Mouse (Mus musculus): ENCODE results near the gene Ripk1. TPM values are rescaled to one million over a fixed set of nuclear protein-coding genes. Genes with fewer than 3 reads are reported as not detected.

Ripk1 gene
- polyA plus RNA-seq, 1 experiment from 2014 or later = 11.6 TPM

DNA sequence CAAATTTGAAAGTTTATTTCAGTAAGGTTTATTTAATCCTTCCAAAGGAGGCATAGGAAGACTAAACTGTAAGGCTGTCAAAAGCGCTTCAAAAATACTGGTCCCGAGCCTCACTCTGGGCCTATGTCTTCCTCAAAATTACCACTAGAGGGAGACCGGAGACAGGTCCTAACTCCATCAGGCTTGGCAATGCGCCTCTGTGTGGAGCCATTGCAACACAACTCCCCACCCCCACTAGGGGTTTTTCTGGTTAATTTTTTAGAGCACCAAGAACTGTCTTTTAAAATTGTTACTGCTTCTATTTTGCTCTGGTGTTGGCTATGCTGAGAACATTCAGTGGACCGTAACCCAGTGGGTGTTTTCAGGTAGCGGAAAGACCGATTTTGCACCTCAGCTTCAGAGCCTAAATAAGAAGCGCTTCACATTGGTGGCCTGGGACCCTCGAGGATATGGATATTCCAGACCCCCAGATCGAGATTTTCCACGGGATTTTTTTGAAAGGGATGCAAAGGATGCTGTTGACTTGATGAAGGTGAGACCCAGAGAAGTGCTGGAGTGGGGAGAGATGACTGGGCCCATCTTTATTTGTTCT, 44.4 kb downstream of the Ripk1 start:
- Histone ChIP-seq H3K4me3 (ENCODE audit: low read depth, low read length) (no peak overlapping the region), H3K27me3 (ENCODE audit: control insufficient read depth, insufficient read depth, low read length) (no peaks in the 10 kb centered on the region), H3K36me3 (ENCODE audit: control insufficient read depth, insufficient read depth, low read length) (peaks cover 2% of the 10 kb centered on the region; the same call in 1 of the 2 replicates), H3K9ac (ENCODE audit: low read depth, low read length) (no peak overlapping the region), H3K4me2 (no peak overlapping the region), H3K9me3 (replicated peaks; ENCODE audit: control insufficient read depth, low read length) (no peaks in the 10 kb centered on the region), H3K27ac (ENCODE audit: low read depth, low read length) (no peak overlapping the region), H3K4me1 (ENCODE audit: control insufficient read depth, insufficient read depth, low read length) (0 out of 2 replicates have a peak, but pooled peaks cover 3% of the 10 kb centered on the region)
- peak; percentile 55; the same call in 1 of the 2 replicates for ATAC-seq (replicated peaks; ENCODE audit: insufficient number of reproducible peaks, low FRiP score, low TSS enrichment)
- 41% methylated on average over 11 of the region's 11 CpGs for WGBS (ENCODE audit: insufficient replicate concordance)

DNA sequence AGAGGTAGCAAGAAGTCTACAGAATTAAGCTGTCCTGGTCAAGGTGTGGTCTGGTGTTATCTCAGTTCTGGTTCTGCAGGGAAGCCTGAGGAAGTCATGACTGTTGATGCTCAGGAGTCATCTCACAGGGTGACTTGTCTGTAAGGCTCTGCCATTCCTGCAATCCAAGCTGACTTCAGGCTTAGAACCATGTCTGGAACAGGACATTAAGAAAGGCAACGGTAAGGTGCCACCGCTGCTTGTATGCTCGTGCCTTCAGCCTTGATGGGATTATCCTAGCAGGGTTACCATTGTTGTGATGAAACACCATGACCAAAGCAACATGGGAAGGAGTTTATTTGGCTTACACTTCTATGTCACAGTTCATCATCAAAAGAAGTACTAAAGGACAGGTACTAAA, 45.4 kb downstream of the Ripk1 start:
- H3K9me3 ChIP-seq (replicated peaks; ENCODE audit: control insufficient read depth, low read length) = no peaks in the 10 kb centered on the region
- no peaks in the 10 kb centered on the region for H3K27me3 ChIP-seq (ENCODE audit: control insufficient read depth, insufficient read depth, low read length)
- peaks cover 2% of the 10 kb centered on the region; the same call in 1 of the 2 replicates for H3K36me3 ChIP-seq (ENCODE audit: control insufficient read depth, insufficient read depth, low read length)
- H3K4me1 ChIP-seq (ENCODE audit: control insufficient read depth, insufficient read depth, low read length) = 0 out of 2 replicates have a peak, but pooled peaks cover 3% of the 10 kb centered on the region
- H3K4me2 ChIP-seq = no peak overlapping the region
- WGBS (ENCODE audit: insufficient replicate concordance) = 86% methylated on average over 3 of the region's 3 CpGs
- no peak overlapping the region for H3K9ac ChIP-seq (ENCODE audit: low read depth, low read length)
- no peak for ATAC-seq (replicated peaks; ENCODE audit: insufficient number of reproducible peaks, low FRiP score, low TSS enrichment)
- H3K27ac ChIP-seq (ENCODE audit: low read depth, low read length) = no peak overlapping the region
- no peak overlapping the region for H3K4me3 ChIP-seq (ENCODE audit: low read depth, low read length)

DNA sequence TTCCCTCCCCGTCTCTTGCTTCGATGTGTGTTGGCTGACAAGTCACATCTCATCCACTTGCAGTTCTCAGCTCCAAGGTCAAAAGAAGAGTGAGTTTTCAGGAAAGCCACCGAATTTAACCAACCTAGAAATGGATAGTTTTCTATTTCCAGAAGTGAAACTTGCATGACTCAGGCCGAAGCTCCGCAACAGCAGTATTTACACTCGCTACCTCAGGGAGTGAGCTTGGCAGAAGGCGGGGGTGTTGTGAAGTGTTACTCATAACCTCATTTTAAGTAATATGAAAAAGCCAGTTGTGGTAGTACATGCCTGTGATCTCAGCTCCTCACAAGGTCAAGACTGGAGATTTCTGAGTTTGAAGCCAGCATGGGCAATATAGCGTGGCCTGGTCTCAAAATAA, 48.3 kb downstream of the Ripk1 start:
- Histone ChIP-seq H3K4me2 (no peak overlapping the region), H3K4me3 (ENCODE audit: low read depth, low read length) (no peak overlapping the region), H3K36me3 (ENCODE audit: control insufficient read depth, insufficient read depth, low read length) (peaks cover 7% of the 10 kb centered on the region; the same call in 1 of the 2 replicates), H3K9me3 (replicated peaks; ENCODE audit: control insufficient read depth, low read length) (no peaks in the 10 kb centered on the region), H3K4me1 (ENCODE audit: control insufficient read depth, insufficient read depth, low read length) (no peaks in the 10 kb centered on the region), H3K27me3 (ENCODE audit: control insufficient read depth, insufficient read depth, low read length) (no peaks in the 10 kb centered on the region), H3K27ac (ENCODE audit: low read depth, low read length) (no peak overlapping the region), H3K9ac (ENCODE audit: low read depth, low read length) (no peak overlapping the region)
- 85% methylated on average over 8 of the region's 8 CpGs for WGBS (ENCODE audit: insufficient replicate concordance)
- ATAC-seq (replicated peaks; ENCODE audit: insufficient number of reproducible peaks, low FRiP score, low TSS enrichment) = no peak

DNA sequence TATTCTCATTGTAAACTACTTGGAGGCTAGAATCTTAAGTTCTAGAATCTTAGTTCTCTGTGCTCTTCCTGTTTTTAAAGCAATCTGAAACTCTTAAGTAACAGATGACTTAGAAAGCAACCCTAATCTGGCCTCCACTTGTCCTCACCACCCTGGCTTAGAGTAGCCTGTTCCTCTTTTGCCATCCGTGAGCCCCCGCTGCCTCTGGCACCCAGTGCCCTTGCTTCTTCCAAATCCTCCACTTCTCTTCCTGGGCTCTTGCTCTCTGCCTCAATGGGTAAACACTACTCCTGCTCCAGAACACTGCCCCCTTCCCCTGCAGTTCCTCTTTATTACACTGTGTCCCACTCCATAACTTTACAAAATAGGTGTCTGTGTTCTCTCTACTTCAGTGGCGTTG, 49.5 kb downstream of the Ripk1 start:
- Histone ChIP-seq H3K4me1 (ENCODE audit: control insufficient read depth, insufficient read depth, low read length) (no peaks in the 10 kb centered on the region), H3K36me3 (ENCODE audit: control insufficient read depth, insufficient read depth, low read length) (peaks cover 13% of the 10 kb centered on the region), H3K4me2 (no peak overlapping the region), H3K9ac (ENCODE audit: low read depth, low read length) (no peak overlapping the region), H3K27ac (ENCODE audit: low read depth, low read length) (no peak overlapping the region), H3K9me3 (replicated peaks; ENCODE audit: control insufficient read depth, low read length) (no peaks in the 10 kb centered on the region), H3K4me3 (ENCODE audit: low read depth, low read length) (no peak overlapping the region), H3K27me3 (ENCODE audit: control insufficient read depth, insufficient read depth, low read length) (no peaks in the 10 kb centered on the region)
- WGBS (ENCODE audit: insufficient replicate concordance) = 82% methylated on average over 3 of the region's 3 CpGs
- no peak for ATAC-seq (replicated peaks; ENCODE audit: insufficient number of reproducible peaks, low FRiP score, low TSS enrichment)

DNA sequence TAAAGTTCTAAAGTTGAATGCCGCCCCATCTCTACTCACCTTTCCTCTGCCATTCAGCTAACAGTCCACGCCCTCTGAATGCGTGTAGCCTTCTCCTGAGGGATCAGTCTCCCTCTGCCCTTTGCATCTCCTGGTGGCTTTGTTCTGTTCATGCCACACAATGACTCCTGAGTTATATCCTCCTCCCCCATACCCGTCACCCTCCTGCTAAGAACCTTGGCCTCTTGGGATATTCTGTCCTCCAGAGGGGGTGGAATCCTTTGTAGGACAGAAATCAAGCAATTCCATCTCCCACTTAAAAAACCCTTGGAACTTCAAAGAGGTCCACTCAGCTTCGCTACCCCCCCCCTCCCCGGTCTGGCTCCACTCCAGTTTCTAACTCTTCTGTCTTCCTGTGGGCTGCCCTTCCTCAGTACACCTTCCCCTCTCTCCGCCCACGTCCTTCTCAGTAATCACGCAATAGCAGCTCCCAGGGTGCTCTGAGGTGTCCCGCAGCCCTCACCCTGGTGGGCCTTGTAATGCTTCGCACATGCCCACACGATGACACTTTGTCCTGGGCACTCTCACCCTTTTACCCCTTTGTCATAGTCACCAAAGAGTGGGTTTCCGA, 51.6 kb downstream of the Ripk1 start:
- Histone ChIP-seq H3K4me3 (ENCODE audit: low read depth, low read length) (no peak overlapping the region), H3K36me3 (ENCODE audit: control insufficient read depth, insufficient read depth, low read length) (peaks cover 13% of the 10 kb centered on the region), H3K9ac (ENCODE audit: low read depth, low read length) (no peak overlapping the region), H3K4me2 (no peak overlapping the region), H3K27ac (ENCODE audit: low read depth, low read length) (no peak overlapping the region), H3K4me1 (ENCODE audit: control insufficient read depth, insufficient read depth, low read length) (no peaks in the 10 kb centered on the region), H3K27me3 (ENCODE audit: control insufficient read depth, insufficient read depth, low read length) (no peaks in the 10 kb centered on the region), H3K9me3 (replicated peaks; ENCODE audit: control insufficient read depth, low read length) (no peaks in the 10 kb centered on the region)
- whole genome bisulfite sequencing (ENCODE audit: insufficient replicate concordance) = 68% methylated on average over 13 of the region's 13 CpGs
- no peak for ATAC-seq (replicated peaks; ENCODE audit: insufficient number of reproducible peaks, low FRiP score, low TSS enrichment)

DNA sequence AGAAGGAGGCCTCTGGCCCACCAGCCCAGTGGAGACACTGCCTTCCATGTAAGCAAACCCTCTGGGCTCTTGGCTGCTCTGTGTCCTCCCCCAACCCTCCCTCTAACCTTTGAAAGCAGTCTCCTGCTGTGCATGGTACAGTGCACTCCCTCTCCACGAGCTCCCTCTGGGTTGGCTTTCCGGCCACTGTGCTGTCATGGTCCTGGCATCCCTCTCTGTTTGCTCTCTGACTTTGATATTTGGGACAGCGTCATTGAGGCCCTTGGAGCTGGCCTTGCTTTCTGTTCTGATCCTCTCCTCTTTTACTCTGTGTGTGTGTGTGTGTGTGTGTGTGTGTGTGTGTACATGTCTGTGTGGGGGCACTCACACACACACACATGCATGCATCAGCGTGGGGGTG, 52.2 kb downstream of the Ripk1 start:
- peaks cover 13% of the 10 kb centered on the region for H3K36me3 ChIP-seq (ENCODE audit: control insufficient read depth, insufficient read depth, low read length)
- no peak for ATAC-seq (replicated peaks; ENCODE audit: insufficient number of reproducible peaks, low FRiP score, low TSS enrichment)
- H3K27me3 ChIP-seq (ENCODE audit: control insufficient read depth, insufficient read depth, low read length) = no peaks in the 10 kb centered on the region
- H3K9me3 ChIP-seq (replicated peaks; ENCODE audit: control insufficient read depth, low read length) = no peaks in the 10 kb centered on the region
- no peaks in the 10 kb centered on the region for H3K4me1 ChIP-seq (ENCODE audit: control insufficient read depth, insufficient read depth, low read length)
- H3K27ac ChIP-seq (ENCODE audit: low read depth, low read length) = no peak overlapping the region
- H3K4me2 ChIP-seq = no peak overlapping the region
- no peak overlapping the region for H3K9ac ChIP-seq (ENCODE audit: low read depth, low read length)
- 57% methylated on average over 4 of the region's 4 CpGs for WGBS (ENCODE audit: insufficient replicate concordance)
- no peak overlapping the region for H3K4me3 ChIP-seq (ENCODE audit: low read depth, low read length)

DNA sequence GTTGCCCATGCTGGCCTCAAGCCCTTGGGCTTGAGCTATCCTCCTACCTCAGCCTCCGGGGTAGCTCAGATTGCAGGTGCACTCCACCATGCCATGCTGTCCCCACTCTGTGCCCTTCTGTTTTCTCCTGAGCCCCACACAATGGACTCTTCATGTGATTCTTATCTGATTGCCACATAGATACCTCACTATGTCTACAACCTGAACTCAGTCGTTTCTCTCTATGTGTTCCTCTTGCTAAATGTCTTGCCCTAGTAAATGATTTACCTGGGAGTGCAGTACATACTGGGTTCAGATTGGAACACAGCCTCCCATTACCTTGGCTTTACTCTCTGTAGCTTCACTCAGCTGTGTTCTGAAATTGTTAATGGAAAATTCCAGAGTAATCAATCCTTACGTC, 52.8 kb downstream of the Ripk1 start:
- no peaks in the 10 kb centered on the region for H3K27me3 ChIP-seq (ENCODE audit: control insufficient read depth, insufficient read depth, low read length)
- H3K4me2 ChIP-seq = no peak overlapping the region
- ATAC-seq (replicated peaks; ENCODE audit: insufficient number of reproducible peaks, low FRiP score, low TSS enrichment) = no peak
- H3K4me1 ChIP-seq (ENCODE audit: control insufficient read depth, insufficient read depth, low read length) = no peaks in the 10 kb centered on the region; the same call in 1 of the 2 replicates
- H3K36me3 ChIP-seq (ENCODE audit: control insufficient read depth, insufficient read depth, low read length) = peaks cover 13% of the 10 kb centered on the region
- H3K9me3 ChIP-seq (replicated peaks; ENCODE audit: control insufficient read depth, low read length) = no peaks in the 10 kb centered on the region
- no peak overlapping the region for H3K4me3 ChIP-seq (ENCODE audit: low read depth, low read length)
- no peak overlapping the region for H3K9ac ChIP-seq (ENCODE audit: low read depth, low read length)
- WGBS (ENCODE audit: insufficient replicate concordance) = 77% methylated on average over 3 of the region's 3 CpGs
- no peak overlapping the region for H3K27ac ChIP-seq (ENCODE audit: low read depth, low read length)

DNA sequence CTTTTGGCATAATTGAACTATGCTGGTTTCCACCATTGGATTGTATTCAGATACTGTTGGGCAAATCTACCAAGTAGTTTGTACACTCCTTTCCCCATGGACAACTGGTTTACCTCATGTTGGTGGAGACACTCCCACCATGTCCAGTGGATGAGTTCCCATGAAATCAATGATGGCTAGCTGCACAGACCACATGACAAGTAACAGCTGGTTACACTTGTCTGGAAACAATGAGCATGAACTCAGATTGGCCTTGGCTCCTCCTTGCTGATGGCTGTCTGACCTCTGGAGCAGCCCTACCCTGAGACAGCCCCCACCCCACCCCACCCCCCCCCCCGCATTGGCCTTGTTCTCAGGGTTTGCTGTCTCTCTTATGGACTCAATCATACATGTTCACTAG, 55.1 kb downstream of the Ripk1 start:
- Histone ChIP-seq H3K9me3 (replicated peaks; ENCODE audit: control insufficient read depth, low read length) (no peaks in the 10 kb centered on the region), H3K4me2 (no peak overlapping the region), H3K36me3 (ENCODE audit: control insufficient read depth, insufficient read depth, low read length) (peaks cover 11% of the 10 kb centered on the region), H3K27me3 (ENCODE audit: control insufficient read depth, insufficient read depth, low read length) (no peaks in the 10 kb centered on the region), H3K4me1 (ENCODE audit: control insufficient read depth, insufficient read depth, low read length) (no peaks in the 10 kb centered on the region; the same call in 1 of the 2 replicates), H3K9ac (ENCODE audit: low read depth, low read length) (no peak overlapping the region), H3K4me3 (ENCODE audit: low read depth, low read length) (no peak overlapping the region), H3K27ac (ENCODE audit: low read depth, low read length) (no peak overlapping the region)
- ATAC-seq (replicated peaks; ENCODE audit: insufficient number of reproducible peaks, low FRiP score, low TSS enrichment) = no peak
- WGBS (ENCODE audit: insufficient replicate concordance) = 72% methylated on average over 1 of the region's 1 CpGs

DNA sequence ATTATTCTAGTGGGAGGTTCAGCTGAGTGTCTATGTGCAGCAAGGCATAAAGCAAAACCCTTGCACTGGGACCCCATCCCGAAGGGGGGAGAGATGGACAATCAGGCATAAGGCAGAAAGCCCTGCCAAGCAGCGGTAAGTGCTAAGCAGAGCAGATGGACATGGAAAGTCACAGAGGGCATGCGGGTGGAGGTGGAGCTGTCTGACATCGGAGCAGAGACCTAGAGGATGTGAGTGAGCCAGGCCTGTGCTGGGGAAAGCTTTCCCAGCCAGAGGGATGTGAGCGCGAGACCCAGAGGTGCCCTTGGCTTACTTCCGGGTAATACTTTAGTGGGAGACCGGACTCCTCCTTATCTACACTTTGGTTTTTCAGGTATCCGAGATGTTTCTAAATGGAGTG, 57.9 kb downstream of the Ripk1 start:
- Histone ChIP-seq H3K9ac (ENCODE audit: low read depth, low read length) (no peak overlapping the region), H3K4me1 (ENCODE audit: control insufficient read depth, insufficient read depth, low read length) (no peaks in the 10 kb centered on the region; the same call in 1 of the 2 replicates), H3K9me3 (replicated peaks; ENCODE audit: control insufficient read depth, low read length) (no peaks in the 10 kb centered on the region), H3K4me3 (ENCODE audit: low read depth, low read length) (no peak overlapping the region), H3K27ac (ENCODE audit: low read depth, low read length) (no peak overlapping the region), H3K4me2 (no peak overlapping the region), H3K27me3 (ENCODE audit: control insufficient read depth, insufficient read depth, low read length) (no peaks in the 10 kb centered on the region), H3K36me3 (ENCODE audit: control insufficient read depth, insufficient read depth, low read length) (peaks cover 11% of the 10 kb centered on the region)
- no peak for ATAC-seq (replicated peaks; ENCODE audit: insufficient number of reproducible peaks, low FRiP score, low TSS enrichment)
- WGBS (ENCODE audit: insufficient replicate concordance) = 79% methylated on average over 9 of the region's 9 CpGs
